Mouse (Mus musculus): ENCODE measurements around the gene Rhobtb1.

GRCm38 (mm10) chr10:69155428-69156175 is 4.4 kb downstream of the Rhobtb1 start:
- TF ChIP-seq HCFC1 (IDR thresholded peaks at IDR 0.05; ENCODE audit: borderline replicate concordance, insufficient read depth, low read length) (no peak), ZC3H11A (IDR thresholded peaks at IDR 0.05; ENCODE audit: borderline replicate concordance, low read depth, low read length) (no peak), CHD2 (IDR thresholded peaks at IDR 0.05; ENCODE audit: low read depth, low read length) (no peak), ZNF384 (IDR thresholded peaks at IDR 0.05; ENCODE audit: low read depth, low read length) (no peak), MAFK (IDR thresholded peaks at IDR 0.05; ENCODE audit: insufficient read depth, low read depth, low read length) (no peak)

All from ES-E14 (cell line).